ENCODE assay signal across 8 mouse cellular contexts in genomic region chr2:11776415-11776814, GRCm38 (mm10). TPM values are rescaled to one million over a fixed set of nuclear protein-coding genes. Genes with fewer than 3 reads are reported as not detected.
A peak's percentile ranks its signal among the peaks of the same experiment; 100 is the strongest.
DNase-seq lines count a peak whose midpoint lies in the region; ATAC-seq lines count a peak whose summit lies in the region.
"Had no signal": no experiment of that assay in that cellular context is flagged by ENCODE, and none has a peak within 500 bp of the region (broad histone marks: within the 10 kb centered on the region; RNA-seq: fewer than 3 reads in every experiment).

No protein-coding gene starts in this region.

- no peak for DNase-seq in layer of hippocampus, adult 8-10 months (ENCODE audit: low spot score in 2 of 2)
- DNase-seq: kidney, postnatal 36 days had no signal

- H3K4me2 ChIP-seq in forebrain, embryonic 12.5 days, result peak overlapping the region; percentile 72
- peak overlapping the region; percentile 84 for H3K4me2 ChIP-seq in limb, embryonic 15.5 days
- peak overlapping the region; percentile 90 for H3K4me2 ChIP-seq in stomach, embryonic 16.5 days (ENCODE audit: low read depth, low read length)

- peak overlapping the region; percentile 100 for H3K4me3 ChIP-seq in megakaryocyte, embryonic 14.5 days (replicated peaks)
- H3K4me3 ChIP-seq in forebrain, embryonic 12.5 days (replicated peaks), result peak overlapping the region; percentile 79
- peak overlapping the region; percentile 90 for H3K4me3 ChIP-seq in limb, embryonic 15.5 days
- H3K4me3 ChIP-seq in stomach, embryonic 16.5 days (replicated peaks; ENCODE audit: low read length), result peak overlapping the region; percentile 76

- no peak overlapping the region for H3K27ac ChIP-seq in forebrain, embryonic 12.5 days
- H3K27ac ChIP-seq in limb, embryonic 15.5 days, result no peak overlapping the region
- H3K27ac ChIP-seq in stomach, embryonic 16.5 days (ENCODE audit: low read length), result peak overlapping the region; percentile 92

- H3K9me3 ChIP-seq in megakaryocyte, embryonic 14.5 days, result no peaks in the 10 kb centered on the region
- no peaks in the 10 kb centered on the region for H3K9me3 ChIP-seq in forebrain, embryonic 12.5 days
- H3K9me3 ChIP-seq in limb, embryonic 15.5 days, result no peaks in the 10 kb centered on the region
- H3K9me3 ChIP-seq in stomach, embryonic 16.5 days (replicated peaks; ENCODE audit: control insufficient read depth, low read length), result no peaks in the 10 kb centered on the region

- no peaks in the 10 kb centered on the region for H3K27me3 ChIP-seq in megakaryocyte, embryonic 14.5 days (replicated peaks)
- H3K27me3 ChIP-seq in forebrain, embryonic 12.5 days, result no peaks in the 10 kb centered on the region
- H3K27me3 ChIP-seq in limb, embryonic 15.5 days, result no peaks in the 10 kb centered on the region
- H3K27me3 ChIP-seq in stomach, embryonic 16.5 days (ENCODE audit: control insufficient read depth, insufficient read depth, low read length), result no peaks in the 10 kb centered on the region

- H3K9ac ChIP-seq in forebrain, embryonic 12.5 days, result peak overlapping the region; percentile 77
- H3K9ac ChIP-seq in limb, embryonic 15.5 days, result peak overlapping the region; percentile 83; the same call in 1 of the 2 replicates
- peak overlapping the region; percentile 95 for H3K9ac ChIP-seq in stomach, embryonic 16.5 days (ENCODE audit: low read length)

- H3K4me1 ChIP-seq in megakaryocyte, embryonic 14.5 days, result peaks cover 68% of the 10 kb centered on the region
- peaks cover 39% of the 10 kb centered on the region for H3K4me1 ChIP-seq in forebrain, embryonic 12.5 days
- peaks cover 26% of the 10 kb centered on the region for H3K4me1 ChIP-seq in limb, embryonic 15.5 days
- H3K4me1 ChIP-seq in stomach, embryonic 16.5 days (ENCODE audit: control insufficient read depth, insufficient read depth, low read length), result peaks cover 17% of the 10 kb centered on the region

- 53% methylated on average over 8 of the region's 8 CpGs for WGBS in forebrain, embryonic 12.5 days
- WGBS in limb, embryonic 15.5 days, result 52% methylated on average over 8 of the region's 8 CpGs
- 49% methylated on average over 8 of the region's 8 CpGs for WGBS in stomach, embryonic 16.5 days

- no peak for ATAC-seq in megakaryocyte, adult 5-6 weeks (ENCODE audit: poor library complexity, severe bottlenecking)
- no peak for ATAC-seq in forebrain, embryonic 12.5 days (ENCODE audit: low FRiP score)
- no peak for ATAC-seq in limb, embryonic 15.5 days (ENCODE audit: insufficient number of reproducible peaks, low FRiP score, low TSS enrichment, low read depth)
- no peak for ATAC-seq in stomach, embryonic 16.5 days (ENCODE audit: insufficient read depth, low FRiP score)
- no peak for ATAC-seq in CD4-positive, CD25-positive, alpha-beta regulatory T cell, adult 4 months

- peaks cover 27% of the 10 kb centered on the region for H3K36me3 ChIP-seq in megakaryocyte, embryonic 14.5 days (replicated peaks; ENCODE audit: low read length)
- H3K36me3 ChIP-seq in forebrain, embryonic 12.5 days (replicated peaks), result peaks cover 18% of the 10 kb centered on the region
- peaks cover 10% of the 10 kb centered on the region for H3K36me3 ChIP-seq in limb, embryonic 15.5 days
- H3K36me3 ChIP-seq in stomach, embryonic 16.5 days (ENCODE audit: control insufficient read depth, insufficient read depth, low read length), result peaks cover 10% of the 10 kb centered on the region

RNA-seq across cellular contexts. Expression of gene Fbh1, which starts 1.0 kb away (rescaled TPM):
- polyA plus RNA-seq in megakaryocyte, embryonic 14.5 days (2012; ENCODE audit: insufficient read depth, low replicate concordance), result 0.45 and 4.7 TPM in 2 replicates
- 62.1 and 65.4 TPM in 2 replicates for total RNA-seq in megakaryocyte, adult 5-6 weeks (2015)
- total RNA-seq in megakaryocyte, adult 5-6 weeks (2017), result 73.0 and 114 TPM in 2 replicates
- polyA plus RNA-seq in forebrain, embryonic 12.5 days (2016; fragmentation: Nextera tagmentation; extraction: Ambion mirVana), result 143 TPM in 2 replicates
- 115 and 117 TPM in 2 replicates for polyA plus RNA-seq in limb, embryonic 15.5 days (2015; fragmentation: Nextera tagmentation; extraction: Ambion mirVana)
- polyA plus RNA-seq in stomach, embryonic 16.5 days (2015; fragmentation: Nextera tagmentation; extraction: Ambion mirVana), result 120 and 125 TPM in 2 replicates
- 10 to 100 TPM; 68.9 to 94.6 (median 72.0) TPM for total RNA-seq in layer of hippocampus, adult 8-10 months (2022)
- polyA plus RNA-seq in CD4-positive, CD25-positive, alpha-beta regulatory T cell, adult 4 months (2017; shearing (Covaris generic)), result 10 to 100 TPM; 44.6 to 48.6 TPM

RNA-seq across cellular contexts. Expression of gene Ankrd16, which starts 1.3 kb away (rescaled TPM):
- 8.1 and 8.5 TPM in 2 replicates for polyA plus RNA-seq in megakaryocyte, embryonic 14.5 days (2012; ENCODE audit: insufficient read depth, low replicate concordance)
- 42.3 and 52.2 TPM in 2 replicates for total RNA-seq in megakaryocyte, adult 5-6 weeks (2015)
- total RNA-seq in megakaryocyte, adult 5-6 weeks (2017), result 23.3 and 32.1 TPM in 2 replicates
- polyA plus RNA-seq in forebrain, embryonic 12.5 days (2016; fragmentation: Nextera tagmentation; extraction: Ambion mirVana), result 47.9 and 54.8 TPM in 2 replicates
- polyA plus RNA-seq in limb, embryonic 15.5 days (2015; fragmentation: Nextera tagmentation; extraction: Ambion mirVana), result 38.0 and 39.1 TPM in 2 replicates
- 46.3 and 49.2 TPM in 2 replicates for polyA plus RNA-seq in stomach, embryonic 16.5 days (2015; fragmentation: Nextera tagmentation; extraction: Ambion mirVana)
- 10 to 100 TPM; 49.0 to 65.8 (median 61.4) TPM for total RNA-seq in layer of hippocampus, adult 8-10 months (2022)
- polyA plus RNA-seq in CD4-positive, CD25-positive, alpha-beta regulatory T cell, adult 4 months (2017; shearing (Covaris generic)), result 10 to 100 TPM; 37.1 to 38.8 TPM
